Comparison of ENCODE assay signal across 8 mouse cellular contexts in the genomic region with DNA sequence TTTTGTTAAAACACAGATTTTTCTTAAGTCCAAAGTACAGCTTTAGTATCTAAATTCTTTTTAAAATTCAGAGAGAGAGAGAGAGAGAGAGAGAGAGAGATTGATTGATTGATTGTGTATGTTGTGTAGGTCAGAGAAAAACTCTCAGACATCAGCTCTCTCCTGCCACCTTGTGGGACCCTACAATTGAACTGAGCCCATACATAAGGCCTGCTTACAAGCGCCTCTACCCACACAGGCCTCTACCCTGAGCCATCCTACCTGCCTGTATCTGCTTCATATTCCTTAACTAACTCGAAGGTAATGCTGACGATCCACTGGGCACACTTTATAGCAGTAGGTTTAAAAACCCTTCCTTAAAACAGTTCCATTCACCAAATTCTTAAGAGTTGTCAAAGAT. TPM values are rescaled to one million over a fixed set of nuclear protein-coding genes. Genes with fewer than 3 reads are reported as not detected.
DNase-seq lines count a peak whose midpoint lies in the region; ATAC-seq and TF ChIP-seq lines count a peak whose summit lies in the region.

No protein-coding gene starts in this region.

- no peaks in the 10 kb centered on the region for H3K4me1 ChIP-seq in hindbrain, embryonic 14.5 days (replicated peaks; ENCODE audit: control insufficient read depth, insufficient read depth, low read length)
- no peaks in the 10 kb centered on the region for H3K4me1 ChIP-seq in hindbrain, embryonic 13.5 days (replicated peaks)
- no peaks in the 10 kb centered on the region for H3K4me1 ChIP-seq in lung, postnatal 0 days (ENCODE audit: insufficient read depth, low read depth, low read length)
- H3K4me1 ChIP-seq in midbrain, embryonic 13.5 days (replicated peaks) = no peaks in the 10 kb centered on the region

- H3K27ac ChIP-seq in hindbrain, embryonic 14.5 days = no peak overlapping the region
- H3K27ac ChIP-seq in hindbrain, embryonic 13.5 days = no peak overlapping the region
- H3K27ac ChIP-seq in lung, postnatal 0 days (ENCODE audit: low read length) = no peak overlapping the region
- no peak overlapping the region for H3K27ac ChIP-seq in midbrain, embryonic 13.5 days

- ATAC-seq in hindbrain, embryonic 14.5 days (ENCODE audit: low FRiP score) = peak; percentile 24; the same call in 1 of the 2 replicates
- ATAC-seq in hindbrain, embryonic 13.5 days (ENCODE audit: low FRiP score) = no peak
- ATAC-seq in lung, postnatal 0 days = no peak; the same call in 1 of the 2 replicates
- ATAC-seq in midbrain, embryonic 13.5 days = no peak

- 82% methylated on average over 3 of the region's 3 CpGs for WGBS in hindbrain, embryonic 14.5 days
- WGBS in hindbrain, embryonic 13.5 days = 80% methylated on average over 3 of the region's 3 CpGs
- WGBS in lung, postnatal 0 days = 83% methylated on average over 3 of the region's 3 CpGs
- WGBS in midbrain, embryonic 13.5 days = 89% methylated on average over 3 of the region's 3 CpGs

- no peak overlapping the region for H3K9ac ChIP-seq in hindbrain, embryonic 14.5 days
- H3K9ac ChIP-seq in hindbrain, embryonic 13.5 days = no peak overlapping the region
- no peak overlapping the region for H3K9ac ChIP-seq in lung, postnatal 0 days (replicated peaks; ENCODE audit: low read depth)
- H3K9ac ChIP-seq in midbrain, embryonic 13.5 days (replicated peaks) = no peak overlapping the region

- peak; percentile 61 for TF ChIP-seq CTCF in lung, postnatal 0 days (IDR thresholded peaks at IDR 0.05)

- no peaks in the 10 kb centered on the region for H3K9me3 ChIP-seq in hindbrain, embryonic 14.5 days (ENCODE audit: control insufficient read depth, low read length)
- H3K9me3 ChIP-seq in hindbrain, embryonic 13.5 days = no peaks in the 10 kb centered on the region
- no peaks in the 10 kb centered on the region for H3K9me3 ChIP-seq in lung, postnatal 0 days (ENCODE audit: low read length)
- no peaks in the 10 kb centered on the region for H3K9me3 ChIP-seq in midbrain, embryonic 13.5 days

- peaks cover 83% of the 10 kb centered on the region for H3K36me3 ChIP-seq in hindbrain, embryonic 14.5 days (replicated peaks; ENCODE audit: control insufficient read depth, insufficient read depth)
- peaks cover 73% of the 10 kb centered on the region for H3K36me3 ChIP-seq in hindbrain, embryonic 13.5 days
- H3K36me3 ChIP-seq in lung, postnatal 0 days (ENCODE audit: insufficient read depth, low read length) = peaks cover 39% of the 10 kb centered on the region
- peaks cover 78% of the 10 kb centered on the region for H3K36me3 ChIP-seq in midbrain, embryonic 13.5 days

- H3K4me2 ChIP-seq in hindbrain, embryonic 14.5 days (replicated peaks) = no peak overlapping the region
- H3K4me2 ChIP-seq in hindbrain, embryonic 13.5 days = no peak overlapping the region
- H3K4me2 ChIP-seq in lung, postnatal 0 days (replicated peaks; ENCODE audit: low read depth, low read length) = no peak overlapping the region
- H3K4me2 ChIP-seq in midbrain, embryonic 13.5 days (replicated peaks) = no peak overlapping the region

- DNase-seq in hindbrain, embryonic 14.5 days (ENCODE audit: low spot score) = peak; percentile 61
- DNase-seq in urinary bladder, postnatal 25 days (ENCODE audit: low spot score) = peak; percentile 14
- no peak for DNase-seq in urinary bladder, postnatal 4 days (ENCODE audit: low spot score in 2 of 2)
- peak; percentile 46 for DNase-seq in embryo, embryonic 10.5 days (ENCODE audit: low spot score)
- DNase-seq in lung, postnatal 0 days (ENCODE audit: low spot score) = peak; percentile 22
- no peak for DNase-seq in frontal cortex, postnatal 14 days (ENCODE audit: low spot score in 2 of 2)

- no peaks in the 10 kb centered on the region for H3K27me3 ChIP-seq in hindbrain, embryonic 14.5 days (ENCODE audit: control insufficient read depth, insufficient read depth, low read length)
- no peaks in the 10 kb centered on the region for H3K27me3 ChIP-seq in hindbrain, embryonic 13.5 days
- H3K27me3 ChIP-seq in lung, postnatal 0 days (replicated peaks; ENCODE audit: insufficient read depth, low read length) = no peaks in the 10 kb centered on the region
- no peaks in the 10 kb centered on the region for H3K27me3 ChIP-seq in midbrain, embryonic 13.5 days

- TF ChIP-seq EP300 in lung, postnatal 0 days (IDR thresholded peaks at IDR 0.05) = no peak

- H3K4me3 ChIP-seq in hindbrain, embryonic 14.5 days (replicated peaks; ENCODE audit: low read length) = no peak overlapping the region
- no peak overlapping the region for H3K4me3 ChIP-seq in hindbrain, embryonic 13.5 days
- no peak overlapping the region for H3K4me3 ChIP-seq in lung, postnatal 0 days (ENCODE audit: low read depth, low read length)
- H3K4me3 ChIP-seq in midbrain, embryonic 13.5 days (replicated peaks) = no peak overlapping the region

RNA-seq across cellular contexts. Expression of gene Uhmk1, which starts 14.8 kb away (rescaled TPM):
- 14.4 and 17.2 TPM in 2 replicates for polyA plus RNA-seq in hindbrain, embryonic 14.5 days (2014; fragmentation: Nextera tagmentation; extraction: Ambion mirVana)
- 8.4 and 8.7 TPM in 2 replicates for polyA plus RNA-seq in hindbrain, embryonic 13.5 days (2015; fragmentation: Nextera tagmentation; extraction: Ambion mirVana)
- 4.8 and 5.2 TPM in 2 replicates for polyA plus RNA-seq in lung, postnatal 0 days (2015; fragmentation: Nextera tagmentation; extraction: Ambion mirVana)
- polyA plus RNA-seq in midbrain, embryonic 13.5 days (2015; fragmentation: Nextera tagmentation; extraction: Ambion mirVana) = 7.6 and 8.3 TPM in 2 replicates

RNA-seq across cellular contexts. Expression of gene Uap1, which starts 25.6 kb away (rescaled TPM):
- 63.8 and 71.3 TPM in 2 replicates for polyA plus RNA-seq in hindbrain, embryonic 14.5 days (2014; fragmentation: Nextera tagmentation; extraction: Ambion mirVana)
- 63.0 and 63.7 TPM in 2 replicates for polyA plus RNA-seq in hindbrain, embryonic 13.5 days (2015; fragmentation: Nextera tagmentation; extraction: Ambion mirVana)
- polyA plus RNA-seq in lung, postnatal 0 days (2015; fragmentation: Nextera tagmentation; extraction: Ambion mirVana) = 50.6 and 53.2 TPM in 2 replicates
- 57.9 and 59.3 TPM in 2 replicates for polyA plus RNA-seq in midbrain, embryonic 13.5 days (2015; fragmentation: Nextera tagmentation; extraction: Ambion mirVana)

RNA-seq across cellular contexts. Expression of gene Sh2d1b2, which starts 32.2 kb away (rescaled TPM):
- polyA plus RNA-seq in hindbrain, embryonic 14.5 days (2014; fragmentation: Nextera tagmentation; extraction: Ambion mirVana) = not detected in 2 replicates
- not detected in 2 replicates for polyA plus RNA-seq in hindbrain, embryonic 13.5 days (2015; fragmentation: Nextera tagmentation; extraction: Ambion mirVana)
- 0.58 and 0.64 TPM in 2 replicates for polyA plus RNA-seq in lung, postnatal 0 days (2015; fragmentation: Nextera tagmentation; extraction: Ambion mirVana)
- polyA plus RNA-seq in midbrain, embryonic 13.5 days (2015; fragmentation: Nextera tagmentation; extraction: Ambion mirVana) = not detected in 2 replicates

Comparison
In these comparisons a context has a peak if more than half of its experiments do, and no peak if none do; other contexts are left out.
1. DNase-seq: peak in hindbrain, embryonic 14.5 days (single experiment), urinary bladder, postnatal 25 days (single experiment), embryo, embryonic 10.5 days (single experiment) and lung, postnatal 0 days (single experiment); none in urinary bladder, postnatal 4 days (0 of 2) and frontal cortex, postnatal 14 days (0 of 2).